Mouse (Mus musculus) forebrain, embryonic 13.5 days (tissue): ENCODE measurements at regions not wholly inside any gene's neighbourhood (a gene's known extent, or its start where the extent isn't known, plus 50 kb on each side); places are given as distances from the start of the nearest gene placed in this dataset.

ENCODE experiments used
- ATAC-seq: fragments of 200-750 bp; cut with Nextera tagmentation; 2 replicates; pipeline ENCODE4 v1.8.0; 2017
- H3K27ac ChIP-seq: fragments of 300-500 bp; sonication (generic); 2 replicates; pipeline ENCODE4 v1.5.1; 2015; ENCODE audit warnings: inconsistent platforms, mild to moderate bottlenecking, moderate library complexity
- H3K27me3 ChIP-seq: fragments of 300-500 bp; sonication (generic); 2 replicates; pipeline ENCODE4 v1.6.1; 2015; ENCODE audit warnings: mild to moderate bottlenecking, inconsistent platforms
- H3K36me3 ChIP-seq: fragments of 300-500 bp; sonication (generic); 2 replicates; pipeline ENCODE4 v1.6.1; 2015; ENCODE audit warnings: mild to moderate bottlenecking, inconsistent platforms; ENCODE audit not compliant: poor library complexity, severe bottlenecking
- H3K4me1 ChIP-seq: fragments of 300-500 bp; sonication (generic); 2 replicates; pipeline ENCODE4 v1.6.1; 2015; ENCODE audit warnings: inconsistent platforms
- H3K4me2 ChIP-seq: fragments of 300-500 bp; sonication (generic); 2 replicates; pipeline ENCODE4 v1.6.1; 2015; ENCODE audit warnings: inconsistent platforms, mild to moderate bottlenecking, moderate library complexity
- H3K4me3 ChIP-seq: fragments of 300-500 bp; sonication (generic); 2 replicates; pipeline ENCODE4 v1.5.1; 2015; ENCODE audit warnings: mild to moderate bottlenecking, inconsistent platforms
- H3K9ac ChIP-seq: fragments of 300-500 bp; sonication (generic); 2 replicates; pipeline ENCODE4 v1.6.1; 2015; ENCODE audit warnings: mild to moderate bottlenecking, inconsistent platforms
- H3K9me3 ChIP-seq: fragments of 300-500 bp; sonication (generic); replicated peaks from 2 replicates; pipeline ENCODE4 v1.6.1; 2016; ENCODE audit warnings: inconsistent platforms
- WGBS: fragments of 180-500 bp; shearing (Covaris S2); methylation state at CpG from one replicate; pipeline ENCODE4 v1.1.7; 2015; 5-methylcytosine and 5-hydroxymethylcytosine counted together

DNA sequence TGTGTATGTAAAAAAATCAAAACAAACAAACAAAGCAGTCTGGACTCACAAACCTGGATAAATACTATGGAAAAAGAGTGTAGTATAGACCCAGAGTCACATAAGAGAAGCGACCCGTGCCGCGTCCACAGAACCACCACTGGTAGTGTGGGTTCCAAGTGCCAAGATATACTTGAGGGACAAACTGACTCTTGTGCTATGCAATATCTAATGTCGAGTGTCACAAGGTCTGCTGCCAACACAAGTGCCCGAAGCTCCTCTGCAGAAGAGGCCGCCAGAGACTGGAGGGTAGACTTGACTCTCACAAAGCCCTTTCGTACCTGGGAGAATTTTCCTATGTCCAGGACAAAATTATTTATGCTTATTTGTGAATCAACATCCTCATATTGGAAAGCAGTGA, 74.8 kb upstream of the Btg3 start:
- no peak overlapping the region for H3K9ac ChIP-seq

DNA sequence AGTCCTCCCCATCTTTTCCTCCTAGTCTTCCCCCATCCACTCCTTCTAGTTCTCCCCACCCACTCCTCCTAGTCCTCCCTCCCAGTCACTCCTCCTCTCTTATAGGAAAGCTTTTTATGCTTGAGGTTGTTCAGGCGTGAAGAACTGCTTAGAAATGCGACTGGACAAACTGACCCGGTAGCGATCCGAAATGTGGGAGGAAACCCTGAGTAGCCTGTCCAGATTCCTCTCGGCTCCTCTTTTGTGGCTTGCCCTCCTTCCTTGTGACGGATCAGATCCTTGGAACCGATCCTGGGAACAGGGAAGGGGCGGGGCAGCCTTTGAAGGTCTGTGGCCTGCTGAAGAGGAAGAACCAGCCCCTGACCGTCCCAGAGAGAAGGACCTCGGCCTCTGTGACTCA, 74.3 kb upstream of the Btg3 start:
- Histone ChIP-seq H3K27me3 (no peaks in the 10 kb centered on the region), H3K9ac (no peak overlapping the region), H3K27ac (no peak overlapping the region), H3K4me3 (no peak overlapping the region), H3K36me3 (no peaks in the 10 kb centered on the region), H3K4me1 (peaks cover 2% of the 10 kb centered on the region; the same call in 1 of the 2 replicates), H3K9me3 (0 out of 2 replicates have a peak, but pooled peaks cover 4% of the 10 kb centered on the region), H3K4me2 (no peak overlapping the region)
- WGBS: 56% methylated on average over 11 of the region's 11 CpGs
- ATAC-seq: no peak

More for the DNA sequence above, 74.8 kb upstream of the Btg3 start:
- H3K27me3 ChIP-seq: no peaks in the 10 kb centered on the region
- 89% methylated on average over 8 of the region's 8 CpGs for WGBS
- no peak overlapping the region for H3K4me2 ChIP-seq
- 0 out of 2 replicates have a peak, but pooled peaks cover 4% of the 10 kb centered on the region for H3K9me3 ChIP-seq
- H3K27ac ChIP-seq: no peak overlapping the region
- H3K4me3 ChIP-seq: no peak overlapping the region
- H3K36me3 ChIP-seq: no peaks in the 10 kb centered on the region
- peaks cover 5% of the 10 kb centered on the region; the same call in 1 of the 2 replicates for H3K4me1 ChIP-seq
- no peak for ATAC-seq

DNA sequence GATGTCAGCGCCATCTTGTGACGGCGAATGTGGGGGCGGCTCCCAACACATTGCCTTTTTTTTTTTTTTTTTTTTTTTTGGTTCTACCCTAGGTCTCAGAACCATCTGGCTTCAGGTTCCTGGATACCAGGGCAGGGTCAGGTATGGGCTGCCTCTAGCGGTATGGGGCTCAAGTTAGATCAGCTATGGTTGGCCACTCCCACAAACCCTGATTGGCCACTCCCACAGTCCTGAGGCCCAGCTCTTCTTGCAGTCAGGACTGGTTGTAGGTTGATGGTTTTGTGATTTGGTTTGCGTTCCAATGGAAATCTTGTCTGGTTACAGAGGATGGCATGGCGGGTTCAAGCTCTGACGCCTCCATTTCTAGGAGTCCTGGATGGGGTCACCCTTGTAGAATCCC, 72.2 kb upstream of the Btg3 start:
- H3K4me3 ChIP-seq: no peak overlapping the region
- WGBS: 98% methylated on average over 8 of the region's 8 CpGs
- ATAC-seq: no peak

DNA sequence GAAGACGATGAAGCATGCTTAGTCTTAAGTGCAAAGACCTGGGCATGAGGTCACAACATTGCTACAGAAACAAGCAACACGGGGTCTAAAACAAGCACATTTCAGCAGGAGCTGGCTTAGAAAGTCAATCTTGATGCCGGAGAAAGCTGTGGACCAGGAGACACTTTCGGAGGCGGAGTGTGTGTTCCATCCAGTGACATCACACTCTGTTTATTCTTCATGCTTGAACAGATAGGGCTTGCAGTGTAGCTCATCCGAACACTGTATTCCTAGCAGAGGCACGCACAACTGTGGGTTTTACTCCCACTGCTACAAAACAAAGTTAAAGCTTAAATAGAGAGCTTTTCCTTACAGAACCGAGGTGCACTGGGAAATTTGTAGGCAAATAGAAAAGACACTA, 66.3 kb upstream of the Btg3 start:
- H3K9me3 ChIP-seq: no peaks in the 10 kb centered on the region
- H3K27ac ChIP-seq: no peak overlapping the region
- H3K36me3 ChIP-seq: no peaks in the 10 kb centered on the region
- no peak for ATAC-seq
- H3K4me1 ChIP-seq: no peaks in the 10 kb centered on the region
- 88% methylated on average over 8 of the region's 8 CpGs for WGBS
- H3K4me2 ChIP-seq: no peak overlapping the region
- no peaks in the 10 kb centered on the region for H3K27me3 ChIP-seq
- H3K9ac ChIP-seq: no peak overlapping the region
- no peak overlapping the region for H3K4me3 ChIP-seq

More for the DNA sequence above, 72.2 kb upstream of the Btg3 start:
- H3K9ac ChIP-seq: no peak overlapping the region
- no peak overlapping the region for H3K27ac ChIP-seq
- no peak overlapping the region for H3K4me2 ChIP-seq
- no peaks in the 10 kb centered on the region for H3K36me3 ChIP-seq
- no peaks in the 10 kb centered on the region for H3K4me1 ChIP-seq
- no peaks in the 10 kb centered on the region for H3K27me3 ChIP-seq
- H3K9me3 ChIP-seq: 0 out of 2 replicates have a peak, but pooled peaks cover 4% of the 10 kb centered on the region

DNA sequence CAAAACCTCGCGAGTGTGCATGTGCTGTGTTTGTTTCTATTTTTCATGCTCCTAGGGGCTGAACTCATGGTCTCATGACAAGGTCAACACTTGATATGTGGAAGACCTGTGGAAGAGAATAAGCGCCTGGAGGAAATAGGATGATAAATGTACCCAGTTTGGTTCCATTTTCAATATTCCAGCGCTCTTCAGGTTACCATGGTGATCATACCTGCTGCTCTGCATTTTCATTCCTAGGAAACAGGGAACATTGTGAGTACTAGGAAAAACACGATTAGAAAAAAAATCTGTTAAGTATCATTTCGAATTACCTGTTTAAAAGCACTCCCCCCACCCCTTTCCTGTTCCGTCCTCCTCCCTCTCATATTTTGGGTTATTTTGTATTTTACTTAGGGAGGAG, 65.8 kb upstream of the Btg3 start:
- Histone ChIP-seq H3K36me3 (no peaks in the 10 kb centered on the region), H3K27ac (no peak overlapping the region), H3K9ac (no peak overlapping the region), H3K4me2 (no peak overlapping the region), H3K4me1 (no peaks in the 10 kb centered on the region), H3K9me3 (no peaks in the 10 kb centered on the region), H3K4me3 (no peak overlapping the region), H3K27me3 (no peaks in the 10 kb centered on the region)
- 89% methylated on average over 7 of the region's 7 CpGs for WGBS
- ATAC-seq: no peak

DNA sequence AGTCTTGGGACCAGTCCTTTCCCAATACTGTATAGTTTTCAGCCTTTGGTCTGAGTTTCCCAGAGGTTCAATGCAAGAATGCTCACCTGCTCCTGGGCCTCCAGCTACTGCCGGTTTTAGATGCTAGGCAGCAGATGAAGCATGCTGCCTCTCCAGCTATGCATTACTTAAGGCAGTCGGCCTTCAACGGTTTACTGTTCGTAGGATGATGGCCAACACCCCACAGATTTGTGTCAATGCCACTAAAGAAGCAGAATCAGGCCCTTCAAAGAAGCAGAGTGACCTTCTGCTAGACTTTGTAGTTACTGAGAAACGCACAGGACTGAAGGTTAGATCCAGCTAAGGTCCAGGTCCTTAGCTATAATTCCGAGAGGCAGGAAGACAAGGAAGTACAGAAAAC, 65.0 kb upstream of the Btg3 start:
- H3K36me3 ChIP-seq: no peaks in the 10 kb centered on the region
- no peak for ATAC-seq
- no peak overlapping the region for H3K9ac ChIP-seq
- no peaks in the 10 kb centered on the region for H3K9me3 ChIP-seq
- no peak overlapping the region for H3K27ac ChIP-seq
- H3K4me2 ChIP-seq: no peak overlapping the region
- H3K4me3 ChIP-seq: no peak overlapping the region
- WGBS: 90% methylated on average over 6 of the region's 6 CpGs
- no peaks in the 10 kb centered on the region for H3K27me3 ChIP-seq
- no peaks in the 10 kb centered on the region for H3K4me1 ChIP-seq

DNA sequence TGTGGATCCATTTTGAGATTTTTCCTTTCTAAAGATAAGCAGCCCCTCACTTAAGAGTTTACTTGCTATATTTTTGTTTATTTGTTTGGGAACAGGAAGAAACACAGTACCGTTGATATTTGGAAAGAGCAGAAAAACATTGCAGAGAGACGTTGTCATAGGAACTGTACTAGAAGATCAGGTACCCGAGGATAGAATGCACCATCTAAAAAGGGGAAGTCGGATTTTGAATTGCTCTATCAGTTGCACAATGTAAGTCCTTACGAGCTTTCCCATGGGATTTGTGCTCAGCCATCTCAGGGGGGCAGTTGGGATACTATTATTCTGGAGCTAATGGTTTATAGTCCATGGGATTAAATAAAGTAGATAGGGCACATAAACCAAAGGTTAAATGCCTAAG, 58.7 kb upstream of the Btg3 start:
- ATAC-seq: no peak
- H3K27me3 ChIP-seq: no peaks in the 10 kb centered on the region
- H3K9ac ChIP-seq: no peak overlapping the region
- no peak overlapping the region for H3K4me2 ChIP-seq
- H3K9me3 ChIP-seq: no peaks in the 10 kb centered on the region
- no peak overlapping the region for H3K4me3 ChIP-seq
- H3K4me1 ChIP-seq: no peaks in the 10 kb centered on the region
- no peak overlapping the region for H3K27ac ChIP-seq
- no peaks in the 10 kb centered on the region for H3K36me3 ChIP-seq
- 81% methylated on average over 5 of the region's 5 CpGs for WGBS

DNA sequence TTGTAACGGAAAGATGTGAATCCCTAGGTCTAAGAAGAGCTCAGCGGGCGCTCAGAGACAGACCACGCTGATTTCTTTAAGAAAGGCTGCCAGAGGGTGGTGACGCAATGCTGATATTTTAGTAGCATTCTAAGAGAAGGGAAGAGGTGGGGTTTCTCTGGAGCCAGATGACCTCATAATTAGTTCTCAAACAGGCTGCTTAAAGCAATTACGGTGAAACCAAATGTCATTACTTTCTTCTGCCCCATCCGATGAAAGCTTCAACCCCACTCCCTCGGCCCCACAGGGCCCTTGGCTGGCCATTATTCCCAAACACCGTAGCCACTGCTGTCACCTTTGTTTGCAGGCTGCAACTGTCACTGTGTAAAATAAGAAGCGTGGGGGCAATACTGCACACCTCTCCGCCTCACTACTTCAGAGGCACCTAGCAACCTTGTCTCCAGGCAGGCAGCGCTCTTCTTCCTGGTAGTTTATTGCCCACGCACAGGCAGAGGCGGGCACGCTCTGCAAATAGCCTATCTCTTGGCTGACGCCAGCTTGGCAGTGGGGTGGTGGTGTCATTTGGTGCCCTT, 50.6 kb upstream of the Btg3 start:
- Histone ChIP-seq H3K9me3 (no peaks in the 10 kb centered on the region), H3K4me2 (peak overlapping the region; percentile 46), H3K36me3 (no peaks in the 10 kb centered on the region), H3K9ac (peak overlapping the region; percentile 10; the same call in 1 of the 2 replicates), H3K27ac (no peak overlapping the region), H3K27me3 (no peaks in the 10 kb centered on the region), H3K4me3 (peak overlapping the region; percentile 16), H3K4me1 (peaks cover 21% of the 10 kb centered on the region)
- 17% methylated on average over 16 of the region's 16 CpGs for WGBS
- peak; percentile 82 for ATAC-seq
